Mouse (Mus musculus) forebrain, embryonic 13.5 days (tissue): Measurements from ENCODE around the gene Gm20458. TPM values are rescaled to one million over a fixed set of nuclear protein-coding genes. Genes with fewer than 3 reads are reported as not detected.

Source experiments
- ATAC-seq: fragments of 200-750 bp; cut with Nextera tagmentation; 2 replicates; pipeline ENCODE4 v1.8.0; 2017
- H3K27ac ChIP-seq: fragments of 300-500 bp; sonication (generic); 2 replicates; pipeline ENCODE4 v1.5.1; 2015; ENCODE audit warnings: inconsistent platforms, mild to moderate bottlenecking, moderate library complexity
- H3K27me3 ChIP-seq: fragments of 300-500 bp; sonication (generic); 2 replicates; pipeline ENCODE4 v1.6.1; 2015; ENCODE audit warnings: mild to moderate bottlenecking, inconsistent platforms
- H3K36me3 ChIP-seq: fragments of 300-500 bp; sonication (generic); 2 replicates; pipeline ENCODE4 v1.6.1; 2015; ENCODE audit warnings: mild to moderate bottlenecking, inconsistent platforms; ENCODE audit not compliant: poor library complexity, severe bottlenecking
- H3K4me1 ChIP-seq: fragments of 300-500 bp; sonication (generic); 2 replicates; pipeline ENCODE4 v1.6.1; 2015; ENCODE audit warnings: inconsistent platforms
- H3K4me2 ChIP-seq: fragments of 300-500 bp; sonication (generic); 2 replicates; pipeline ENCODE4 v1.6.1; 2015; ENCODE audit warnings: inconsistent platforms, mild to moderate bottlenecking, moderate library complexity
- H3K4me3 ChIP-seq: fragments of 300-500 bp; sonication (generic); 2 replicates; pipeline ENCODE4 v1.5.1; 2015; ENCODE audit warnings: mild to moderate bottlenecking, inconsistent platforms
- H3K9ac ChIP-seq: fragments of 300-500 bp; sonication (generic); 2 replicates; pipeline ENCODE4 v1.6.1; 2015; ENCODE audit warnings: mild to moderate bottlenecking, inconsistent platforms
- H3K9me3 ChIP-seq: fragments of 300-500 bp; sonication (generic); replicated peaks from 2 replicates; pipeline ENCODE4 v1.6.1; 2016; ENCODE audit warnings: inconsistent platforms
- WGBS: fragments of 180-500 bp; shearing (Covaris S2); methylation state at CpG from one replicate; pipeline ENCODE4 v1.1.7; 2015; 5-methylcytosine and 5-hydroxymethylcytosine counted together
- polyA plus RNA-seq: library from polyadenylated mRNA; unstranded; fragments of >200 nt; fragmentation: Nextera tagmentation; extraction: Ambion mirVana; gene quantifications from 2 replicates; pipeline ENCODE4 v1.2.1, GENCODE M21; 2015

Gm20458 gene
- polyA plus RNA-seq, 1 experiment from 2014 or later = 3.6 TPM

GRCm38 (mm10) chr2:164445399-164446085, 15.2 kb upstream of the Gm20458 start:
- no peak for ATAC-seq
- H3K4me1 ChIP-seq = peaks cover 27% of the 10 kb centered on the region
- H3K36me3 ChIP-seq = no peaks in the 10 kb centered on the region
- H3K27me3 ChIP-seq = peaks cover 14% of the 10 kb centered on the region
- H3K27ac ChIP-seq = no peak overlapping the region
- H3K4me2 ChIP-seq = no peak overlapping the region
- H3K9ac ChIP-seq = no peak overlapping the region
- no peaks in the 10 kb centered on the region for H3K9me3 ChIP-seq
- WGBS = 88% methylated on average over 3 of the region's 3 CpGs
- no peak overlapping the region for H3K4me3 ChIP-seq

GRCm38 (mm10) chr2:164446086-164446469, 14.7 kb upstream of the Gm20458 start:
- H3K9me3 ChIP-seq = no peaks in the 10 kb centered on the region

GRCm38 (mm10) chr2:164448140-164448539, 12.6 kb upstream of the Gm20458 start:
- WGBS = 100% methylated on average over 1 of the region's 1 CpGs
- Histone ChIP-seq H3K27me3 (0 out of 2 replicates have a peak, but pooled peaks cover 1% of the 10 kb centered on the region), H3K4me1 (peaks cover 7% of the 10 kb centered on the region), H3K9me3 (no peaks in the 10 kb centered on the region), H3K4me3 (no peak overlapping the region), H3K36me3 (no peaks in the 10 kb centered on the region), H3K27ac (no peak overlapping the region), H3K9ac (no peak overlapping the region), H3K4me2 (no peak overlapping the region)
- ATAC-seq = no peak

More at GRCm38 (mm10) chr2:164446086-164446469, 14.7 kb upstream of the Gm20458 start:
- Histone ChIP-seq H3K9ac (no peak overlapping the region), H3K27me3 (peaks cover 12% of the 10 kb centered on the region), H3K4me3 (no peak overlapping the region), H3K4me2 (no peak overlapping the region), H3K4me1 (peaks cover 27% of the 10 kb centered on the region), H3K36me3 (no peaks in the 10 kb centered on the region), H3K27ac (no peak overlapping the region)
- 76% methylated on average over 3 of the region's 3 CpGs for WGBS
- ATAC-seq = no peak

DNA sequence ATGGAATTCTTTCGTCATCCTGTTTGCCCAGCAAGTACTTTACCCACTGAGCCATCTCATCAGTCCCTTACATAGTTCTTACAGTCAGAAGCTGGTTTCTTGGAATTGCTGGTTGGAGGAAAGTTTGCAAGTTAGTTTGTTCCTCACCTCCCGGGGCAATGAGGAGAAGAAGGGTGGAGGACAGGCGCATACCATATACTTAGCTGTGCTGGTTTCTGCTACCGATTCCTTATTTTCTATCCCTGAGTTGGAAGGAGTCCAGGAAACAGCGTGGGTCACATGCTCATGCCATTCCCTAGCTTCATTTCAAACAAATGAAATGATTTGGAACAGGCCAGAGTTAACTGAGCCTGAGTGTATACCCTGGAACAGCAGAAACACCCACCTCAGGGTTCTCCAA, 11.8 kb upstream of the Gm20458 start:
- Histone ChIP-seq H3K4me3 (no peak overlapping the region), H3K9me3 (no peaks in the 10 kb centered on the region), H3K27me3 (0 out of 2 replicates have a peak, but pooled peaks cover 2% of the 10 kb centered on the region), H3K27ac (no peak overlapping the region), H3K9ac (no peak overlapping the region), H3K36me3 (no peaks in the 10 kb centered on the region), H3K4me2 (no peak overlapping the region), H3K4me1 (no peaks in the 10 kb centered on the region)
- ATAC-seq = no peak
- WGBS = 77% methylated on average over 5 of the region's 5 CpGs

GRCm38 (mm10) chr2:164449341-164450042, 11.3 kb upstream of the Gm20458 start:
- Histone ChIP-seq H3K27me3 (0 out of 2 replicates have a peak, but pooled peaks cover 2% of the 10 kb centered on the region), H3K4me3 (no peak overlapping the region), H3K4me2 (no peak overlapping the region), H3K9me3 (no peaks in the 10 kb centered on the region), H3K36me3 (no peaks in the 10 kb centered on the region), H3K9ac (no peak overlapping the region), H3K27ac (no peak overlapping the region), H3K4me1 (no peaks in the 10 kb centered on the region)
- WGBS = 89% methylated on average over 14 of the region's 14 CpGs
- no peak for ATAC-seq

GRCm38 (mm10) chr2:164452000-164452676, 8.6 kb upstream of the Gm20458 start:
- Histone ChIP-seq H3K9me3 (no peaks in the 10 kb centered on the region), H3K4me1 (peaks cover 7% of the 10 kb centered on the region), H3K27ac (no peak overlapping the region), H3K36me3 (no peaks in the 10 kb centered on the region), H3K9ac (no peak overlapping the region), H3K27me3 (0 out of 2 replicates have a peak, but pooled peaks cover 2% of the 10 kb centered on the region), H3K4me2 (no peak overlapping the region), H3K4me3 (no peak overlapping the region)
- 49% methylated on average over 11 of the region's 13 CpGs for WGBS
- no peak for ATAC-seq

DNA sequence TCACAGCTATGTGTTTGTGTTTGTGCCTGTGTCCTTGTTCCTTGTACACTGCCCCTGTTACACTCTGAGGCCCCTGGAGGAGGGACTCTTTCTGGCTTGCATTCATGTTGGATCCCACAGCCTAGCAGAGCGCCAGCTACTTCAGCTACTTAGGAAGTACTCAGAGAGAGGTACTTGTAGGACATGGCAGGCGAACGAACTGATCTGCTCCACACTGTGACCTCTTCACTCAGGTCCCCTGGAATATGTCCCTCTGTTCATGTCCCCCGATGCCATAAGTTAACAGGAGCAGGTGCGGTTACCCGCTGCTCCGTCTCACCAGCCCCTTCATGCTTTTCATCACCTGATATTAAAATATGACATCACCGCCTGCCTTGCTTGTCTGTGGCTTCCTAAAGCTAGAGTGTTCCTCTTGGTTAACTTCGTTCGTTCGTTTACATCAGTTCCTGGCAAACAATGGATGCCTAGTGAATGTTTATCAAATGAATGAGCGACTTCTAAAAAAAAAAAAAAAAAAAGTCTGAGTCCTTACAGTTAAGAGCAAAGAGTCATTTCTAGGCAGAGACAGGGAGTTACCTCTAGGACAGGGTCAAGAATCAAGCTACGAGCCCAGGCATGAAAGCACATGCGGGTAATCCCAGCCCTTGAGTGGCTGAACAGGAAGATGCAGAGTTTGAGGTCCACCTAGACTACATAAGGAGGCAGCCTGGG, 7.6 kb upstream of the Gm20458 start:
- Histone ChIP-seq H3K4me1 (peaks cover 7% of the 10 kb centered on the region), H3K4me2 (no peak overlapping the region), H3K36me3 (no peaks in the 10 kb centered on the region), H3K9ac (no peak overlapping the region), H3K27ac (no peak overlapping the region), H3K4me3 (no peak overlapping the region), H3K9me3 (no peaks in the 10 kb centered on the region), H3K27me3 (0 out of 2 replicates have a peak, but pooled peaks cover 2% of the 10 kb centered on the region)
- 85% methylated on average over 14 of the region's 14 CpGs for WGBS
- no peak for ATAC-seq

GRCm38 (mm10) chr2:164453887-164454500, 6.8 kb upstream of the Gm20458 start:
- H3K9me3 ChIP-seq = no peaks in the 10 kb centered on the region
- no peak overlapping the region for H3K27ac ChIP-seq
- no peak overlapping the region for H3K4me3 ChIP-seq
- 77% methylated on average over 7 of the region's 7 CpGs for WGBS
- no peak overlapping the region for H3K9ac ChIP-seq
- H3K4me2 ChIP-seq = no peak overlapping the region
- H3K36me3 ChIP-seq = no peaks in the 10 kb centered on the region
- H3K27me3 ChIP-seq = 0 out of 2 replicates have a peak, but pooled peaks cover 2% of the 10 kb centered on the region
- peaks cover 7% of the 10 kb centered on the region for H3K4me1 ChIP-seq
- ATAC-seq = no peak

DNA sequence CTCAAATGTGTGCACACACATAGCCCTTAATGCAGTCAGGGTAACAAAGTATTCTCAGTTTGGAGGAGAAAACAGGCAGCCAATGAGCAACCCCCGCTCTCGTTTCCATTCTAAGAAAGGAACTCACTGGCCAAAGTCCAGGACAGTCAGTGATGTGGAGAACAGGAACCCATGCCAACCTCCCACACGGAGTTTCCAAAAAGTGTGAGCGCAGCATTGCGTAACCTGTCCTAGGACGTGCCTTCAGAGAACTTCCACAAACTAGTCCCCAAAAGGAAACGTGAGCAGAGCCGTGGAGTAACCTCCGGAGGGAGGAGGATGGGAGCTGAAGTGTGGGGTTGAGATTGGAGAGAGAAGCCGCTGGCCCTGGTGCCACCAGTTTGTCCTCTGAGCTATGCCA, 5.9 kb upstream of the Gm20458 start:
- no peak for ATAC-seq
- 0 out of 2 replicates have a peak, but pooled peaks cover 2% of the 10 kb centered on the region for H3K27me3 ChIP-seq
- 80% methylated on average over 10 of the region's 10 CpGs for WGBS
- H3K4me3 ChIP-seq = no peak overlapping the region
- H3K4me2 ChIP-seq = no peak overlapping the region
- no peak overlapping the region for H3K27ac ChIP-seq
- no peaks in the 10 kb centered on the region for H3K9me3 ChIP-seq
- H3K4me1 ChIP-seq = peaks cover 7% of the 10 kb centered on the region
- no peak overlapping the region for H3K9ac ChIP-seq
- no peaks in the 10 kb centered on the region for H3K36me3 ChIP-seq

DNA sequence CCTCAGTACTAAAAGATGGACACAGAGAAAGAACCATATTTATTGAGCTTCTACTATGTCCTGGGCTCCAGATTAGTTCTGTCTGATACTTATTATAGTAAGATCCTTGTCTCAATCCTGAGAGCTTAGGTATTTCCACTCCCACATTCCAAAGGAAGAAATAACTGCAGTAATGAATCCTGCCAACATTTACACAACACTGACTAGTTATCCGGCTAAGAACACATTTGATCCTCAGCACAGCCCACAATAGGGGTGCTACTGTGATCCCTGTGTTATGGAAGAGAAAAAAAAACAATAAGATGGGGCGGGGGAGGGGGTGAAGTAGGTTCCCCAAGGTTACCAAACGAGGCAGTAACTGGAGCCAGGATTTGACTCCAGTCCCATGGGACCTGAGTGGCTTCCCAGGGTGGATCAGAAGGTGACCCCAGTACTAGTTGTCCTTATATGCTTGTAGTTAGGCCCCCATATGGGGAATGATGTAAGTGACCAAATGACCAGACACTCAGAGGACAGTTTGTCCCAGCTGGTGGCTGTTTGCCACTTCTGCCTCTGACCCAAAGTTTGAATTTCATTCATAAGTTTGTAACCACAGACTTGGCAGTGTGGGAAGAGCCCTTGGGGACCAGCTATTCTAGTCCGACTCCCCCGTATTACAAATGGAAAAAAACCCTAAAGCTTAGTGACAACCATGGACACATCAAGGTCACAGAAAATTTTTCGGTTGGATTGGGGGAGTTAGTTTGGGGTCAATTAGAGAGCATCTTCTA, 5.2 kb upstream of the Gm20458 start:
- Histone ChIP-seq H3K9me3 (no peaks in the 10 kb centered on the region), H3K36me3 (no peaks in the 10 kb centered on the region), H3K9ac (no peak overlapping the region), H3K4me3 (no peak overlapping the region), H3K27me3 (0 out of 2 replicates have a peak, but pooled peaks cover 2% of the 10 kb centered on the region), H3K4me1 (peaks cover 7% of the 10 kb centered on the region), H3K4me2 (no peak overlapping the region), H3K27ac (no peak overlapping the region)
- ATAC-seq = no peak
- WGBS = 81% methylated on average over 6 of the region's 6 CpGs

GRCm38 (mm10) chr2:164456413-164456812, 4.4 kb upstream of the Gm20458 start:
- Histone ChIP-seq H3K4me2 (peak overlapping the region; percentile 37; the same call in 1 of the 2 replicates), H3K9me3 (no peaks in the 10 kb centered on the region), H3K4me3 (no peak overlapping the region), H3K27ac (no peak overlapping the region), H3K4me1 (peaks cover 7% of the 10 kb centered on the region), H3K9ac (no peak overlapping the region), H3K27me3 (0 out of 2 replicates have a peak, but pooled peaks cover 2% of the 10 kb centered on the region), H3K36me3 (no peaks in the 10 kb centered on the region)
- no peak for ATAC-seq
- 69% methylated on average over 1 of the region's 1 CpGs for WGBS
